Mouse (Mus musculus) stomach, embryonic 16.5 days (tissue): ENCODE measurements around the gene Adarb2. TPM values are rescaled to one million over a fixed set of nuclear protein-coding genes. Genes with fewer than 3 reads are reported as not detected.

ENCODE experiments used
- ATAC-seq: fragments of 200-750 bp; cut with Nextera tagmentation; 2 replicates; pipeline ENCODE4 v1.8.0; 2017; ENCODE audit warnings: moderate number of reproducible peaks, moderate TSS enrichment; ENCODE audit not compliant: insufficient read depth, low FRiP score
- H3K27ac ChIP-seq: fragments of 300-500 bp; sonication (generic); 2 replicates; pipeline ENCODE4 v1.5.1; 2014; ENCODE audit warnings: low read length
- H3K27me3 ChIP-seq: fragments of 300-500 bp; sonication (generic); 2 replicates; pipeline ENCODE4 v1.6.1; 2014; ENCODE audit warnings: low read length, control low read depth, mixed read lengths; ENCODE audit not compliant: control insufficient read depth, insufficient read depth
- H3K36me3 ChIP-seq: fragments of 300-500 bp; sonication (generic); 2 replicates; pipeline ENCODE4 v1.6.1; 2014; ENCODE audit warnings: low read length; ENCODE audit not compliant: control insufficient read depth, insufficient read depth
- H3K4me1 ChIP-seq: fragments of 300-500 bp; sonication (generic); 2 replicates; pipeline ENCODE4 v1.6.1; 2014; ENCODE audit warnings: low read length, control low read depth, mixed read lengths; ENCODE audit not compliant: control insufficient read depth, insufficient read depth
- H3K4me2 ChIP-seq: fragments of 300-500 bp; sonication (generic); 2 replicates; pipeline ENCODE4 v1.6.1; 2014; ENCODE audit warnings: low read depth, low read length, mixed read lengths
- H3K4me3 ChIP-seq: fragments of 300-500 bp; sonication (generic); replicated peaks from 2 replicates; pipeline ENCODE4 v1.5.1; 2014; ENCODE audit warnings: mild to moderate bottlenecking, low read length
- H3K9ac ChIP-seq: fragments of 300-500 bp; sonication (generic); 2 replicates; pipeline ENCODE4 v1.6.1; 2014; ENCODE audit warnings: low read length
- H3K9me3 ChIP-seq: fragments of 300-500 bp; sonication (generic); replicated peaks from 2 replicates; pipeline ENCODE4 v1.6.1; 2016; ENCODE audit warnings: low read length, control low read depth; ENCODE audit not compliant: control insufficient read depth
- WGBS: fragments of 180-500 bp; shearing (Covaris S2); extraction: QIAGEN DNeasy Blood & Tissue Kit; methylation state at CpG from one replicate; pipeline ENCODE4 v1.1.7; 2014; 5-methylcytosine and 5-hydroxymethylcytosine counted together
- polyA plus RNA-seq: library from polyadenylated mRNA; unstranded; fragments of >200 nt; fragmentation: Nextera tagmentation; extraction: Ambion mirVana; gene quantifications from 2 replicates; pipeline ENCODE4 v1.2.1, GENCODE M21; 2015

Gene Adarb2
- polyA plus RNA-seq, 1 experiment from 2014 or later, result 0.58 TPM

DNA sequence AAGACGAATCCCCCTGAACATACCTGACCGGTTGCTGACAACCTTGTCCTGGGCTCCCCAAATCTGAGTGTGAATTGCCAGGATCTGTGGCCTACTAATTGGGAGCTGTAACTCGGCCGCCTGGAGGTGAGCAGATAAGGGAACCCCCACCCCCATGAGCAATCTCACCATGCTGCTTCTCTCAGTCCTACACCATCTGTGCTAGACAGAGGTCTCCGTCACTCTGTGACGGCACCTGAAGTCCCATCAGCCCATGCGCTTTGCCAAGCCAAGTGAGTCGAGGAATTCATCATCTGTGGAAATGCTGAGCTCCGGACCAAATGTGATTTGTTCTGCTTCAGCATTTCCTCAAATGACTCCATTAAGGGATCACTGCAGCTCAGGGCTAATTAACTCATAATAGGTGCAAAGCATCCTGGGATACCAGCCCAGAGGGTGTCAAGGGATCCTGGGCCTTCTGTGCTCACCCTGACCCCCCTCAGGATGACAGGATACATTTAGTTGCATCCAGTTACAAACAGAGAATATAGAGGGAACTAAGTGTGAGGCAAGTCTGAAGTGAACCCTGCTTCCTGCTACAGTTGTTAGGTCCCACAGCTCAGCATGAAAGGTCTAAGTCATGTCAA lies 462.1 kb downstream of the Adarb2 start:
- Histone ChIP-seq H3K4me1 (no peaks in the 10 kb centered on the region), H3K4me3 (no peak overlapping the region), H3K27ac (no peak overlapping the region), H3K4me2 (no peak overlapping the region), H3K9me3 (no peaks in the 10 kb centered on the region), H3K27me3 (no peaks in the 10 kb centered on the region), H3K36me3 (no peaks in the 10 kb centered on the region), H3K9ac (no peak overlapping the region)
- ATAC-seq, result no peak
- 92% methylated on average over 9 of the region's 9 CpGs for WGBS

DNA sequence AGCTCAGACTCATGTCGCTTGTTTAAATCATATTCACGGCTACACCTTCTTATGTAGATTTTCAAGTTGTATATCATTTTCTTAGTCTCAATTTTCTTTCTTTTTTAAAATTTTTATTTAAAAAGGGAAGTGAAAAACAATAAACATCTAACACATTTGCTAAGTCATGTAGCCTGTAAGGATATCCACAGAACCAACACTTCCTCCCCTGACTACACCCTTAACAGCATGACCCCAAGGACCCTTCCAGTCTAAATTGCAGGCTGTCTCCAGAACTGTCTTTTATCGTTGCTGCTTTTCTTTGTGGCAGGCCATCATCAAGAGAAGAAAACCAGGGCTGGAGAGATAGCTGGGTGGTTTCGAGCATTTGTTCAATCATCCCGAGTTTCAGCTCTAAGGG lies 474.5 kb downstream of the Adarb2 start:
- 64% methylated on average over 5 of the region's 5 CpGs for WGBS
- Histone ChIP-seq H3K9me3 (no peaks in the 10 kb centered on the region), H3K4me1 (no peaks in the 10 kb centered on the region), H3K9ac (no peak overlapping the region), H3K27ac (no peak overlapping the region), H3K4me2 (no peak overlapping the region), H3K4me3 (no peak overlapping the region), H3K27me3 (no peaks in the 10 kb centered on the region), H3K36me3 (no peaks in the 10 kb centered on the region)
- no peak for ATAC-seq

DNA sequence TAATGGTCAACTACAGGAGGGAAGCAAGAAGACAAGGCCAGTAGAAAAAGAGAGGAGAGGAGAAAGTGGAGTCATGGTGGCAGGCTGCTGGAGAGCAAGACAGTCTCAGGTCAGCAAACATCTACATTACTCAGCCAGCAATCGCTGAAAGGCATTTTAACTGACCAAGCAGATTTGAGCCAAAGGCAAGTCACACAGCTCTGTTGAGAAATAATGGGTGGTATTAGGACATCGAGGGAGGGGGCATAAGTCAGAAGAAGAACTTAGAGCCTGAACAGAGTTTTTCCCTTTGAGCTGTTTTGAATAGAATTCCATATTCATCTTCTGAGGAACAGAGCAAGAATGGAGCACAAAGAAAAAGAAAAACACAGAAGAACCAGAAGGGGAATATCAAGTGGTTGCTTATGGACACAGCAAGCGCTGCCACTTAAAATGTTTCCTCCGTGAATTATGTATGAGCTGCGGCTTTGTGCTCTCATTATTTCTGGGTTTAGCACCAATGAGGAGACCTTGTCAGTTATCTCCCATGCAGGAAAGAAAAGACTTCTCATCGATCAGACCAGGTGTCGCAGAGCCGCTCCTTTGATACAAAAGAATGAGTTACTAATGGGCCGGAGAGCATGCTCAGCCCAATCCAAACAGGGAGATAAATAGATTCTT lies 477.9 kb downstream of the Adarb2 start:
- no peak overlapping the region for H3K27ac ChIP-seq
- no peaks in the 10 kb centered on the region for H3K9me3 ChIP-seq
- H3K4me2 ChIP-seq, result no peak overlapping the region
- no peaks in the 10 kb centered on the region for H3K36me3 ChIP-seq
- 78% methylated on average over 9 of the region's 9 CpGs for WGBS
- H3K9ac ChIP-seq, result no peak overlapping the region
- no peaks in the 10 kb centered on the region for H3K4me1 ChIP-seq
- H3K27me3 ChIP-seq, result no peaks in the 10 kb centered on the region
- ATAC-seq, result no peak
- no peak overlapping the region for H3K4me3 ChIP-seq

DNA sequence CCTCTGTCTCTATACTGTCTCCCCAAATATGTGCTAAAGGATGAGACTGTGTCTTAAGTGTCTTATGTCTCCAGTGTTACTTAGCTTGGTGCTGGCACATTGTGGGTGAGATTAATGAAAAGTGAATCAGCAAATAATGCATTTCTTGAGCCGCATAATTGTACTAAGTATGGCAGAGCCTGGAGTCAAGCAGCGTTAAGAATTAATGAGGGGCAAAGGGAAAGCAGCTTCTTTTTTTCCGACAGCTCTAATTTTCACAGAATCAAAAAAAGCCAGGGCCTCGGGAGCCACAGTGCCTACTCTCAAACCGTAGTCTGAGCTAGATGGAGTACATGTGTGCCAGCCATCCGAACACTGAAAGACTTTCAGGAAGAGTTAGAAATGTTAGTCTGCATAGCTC lies 488.8 kb downstream of the Adarb2 start:
- no peak overlapping the region for H3K4me2 ChIP-seq
- H3K4me1 ChIP-seq, result no peaks in the 10 kb centered on the region
- no peaks in the 10 kb centered on the region for H3K36me3 ChIP-seq
- H3K4me3 ChIP-seq, result no peak overlapping the region
- H3K27ac ChIP-seq, result no peak overlapping the region
- no peaks in the 10 kb centered on the region for H3K27me3 ChIP-seq
- no peaks in the 10 kb centered on the region for H3K9me3 ChIP-seq
- WGBS, result 77% methylated on average over 6 of the region's 6 CpGs
- H3K9ac ChIP-seq, result no peak overlapping the region
- ATAC-seq, result no peak

DNA sequence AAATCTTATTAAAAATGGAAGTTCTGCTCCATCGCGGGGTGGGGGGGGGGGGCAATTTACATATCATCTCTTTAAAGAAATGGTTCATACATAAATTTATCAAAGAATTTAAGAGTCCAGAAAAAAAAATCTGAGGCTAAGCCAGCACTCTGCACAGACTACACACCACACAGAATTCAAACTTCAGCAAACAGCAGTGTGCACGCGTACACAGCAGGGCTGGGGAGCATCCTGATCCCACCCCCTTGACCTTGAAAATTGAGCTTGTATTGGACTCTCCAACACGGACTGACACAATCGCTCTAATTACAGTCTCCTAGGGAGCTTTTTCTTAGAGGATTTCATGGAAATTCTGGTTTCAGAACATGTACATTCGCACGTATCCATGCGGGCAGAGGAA lies 490.1 kb downstream of the Adarb2 start:
- H3K27ac ChIP-seq, result no peak overlapping the region
- no peaks in the 10 kb centered on the region for H3K4me1 ChIP-seq
- no peaks in the 10 kb centered on the region for H3K27me3 ChIP-seq
- H3K36me3 ChIP-seq, result no peaks in the 10 kb centered on the region
- ATAC-seq, result no peak
- 78% methylated on average over 9 of the region's 9 CpGs for WGBS
- no peaks in the 10 kb centered on the region for H3K9me3 ChIP-seq
- H3K9ac ChIP-seq, result no peak overlapping the region
- no peak overlapping the region for H3K4me3 ChIP-seq
- H3K4me2 ChIP-seq, result no peak overlapping the region

DNA sequence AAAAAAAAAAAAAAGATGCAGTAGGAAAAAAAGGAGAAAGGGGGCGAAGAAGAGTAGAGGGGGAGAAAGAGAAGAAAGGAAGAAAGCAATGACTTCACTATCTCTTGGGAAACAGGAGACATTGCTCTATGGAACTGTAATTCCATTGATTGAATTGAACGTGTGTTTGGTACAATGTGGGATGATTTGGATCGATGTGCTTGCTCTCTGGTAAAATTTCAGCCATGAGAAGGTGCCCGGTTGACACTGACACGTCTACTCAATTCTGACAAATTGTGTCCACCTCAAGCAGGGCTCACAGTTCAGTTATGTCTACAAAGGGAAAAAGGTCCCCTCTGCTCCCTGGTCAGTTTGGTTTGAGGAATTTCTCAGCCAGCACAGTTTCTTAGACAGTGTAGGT lies 495.8 kb downstream of the Adarb2 start:
- no peak for ATAC-seq
- Histone ChIP-seq H3K4me1 (no peaks in the 10 kb centered on the region), H3K4me2 (no peak overlapping the region), H3K9me3 (no peaks in the 10 kb centered on the region), H3K4me3 (no peak overlapping the region), H3K9ac (no peak overlapping the region), H3K27ac (no peak overlapping the region), H3K27me3 (no peaks in the 10 kb centered on the region), H3K36me3 (no peaks in the 10 kb centered on the region)
- 83% methylated on average over 5 of the region's 5 CpGs for WGBS

DNA sequence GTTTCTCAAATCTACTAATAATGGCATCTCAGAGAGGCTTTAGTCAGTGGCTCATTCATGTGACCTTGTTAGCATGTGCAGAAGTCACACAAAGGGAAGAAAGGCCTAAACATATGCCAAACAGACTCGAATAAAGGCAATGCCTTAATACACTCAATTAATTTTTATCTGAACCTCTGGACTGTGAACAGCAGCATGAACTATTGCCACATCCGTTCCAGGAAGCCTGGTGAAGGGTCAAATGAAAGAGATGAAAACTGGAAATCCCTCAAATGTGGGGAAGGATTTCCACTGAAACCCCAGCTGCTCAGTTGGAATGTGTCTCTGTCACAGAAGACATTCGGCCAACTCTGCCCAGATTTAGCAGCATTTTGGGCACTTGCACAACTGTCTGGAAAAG lies 497.2 kb downstream of the Adarb2 start:
- 63% methylated on average over 3 of the region's 3 CpGs for WGBS
- ATAC-seq, result no peak
- Histone ChIP-seq H3K4me1 (no peaks in the 10 kb centered on the region), H3K4me3 (no peak overlapping the region), H3K4me2 (no peak overlapping the region), H3K9me3 (no peaks in the 10 kb centered on the region), H3K27me3 (no peaks in the 10 kb centered on the region), H3K9ac (no peak overlapping the region), H3K27ac (no peak overlapping the region), H3K36me3 (no peaks in the 10 kb centered on the region)

DNA sequence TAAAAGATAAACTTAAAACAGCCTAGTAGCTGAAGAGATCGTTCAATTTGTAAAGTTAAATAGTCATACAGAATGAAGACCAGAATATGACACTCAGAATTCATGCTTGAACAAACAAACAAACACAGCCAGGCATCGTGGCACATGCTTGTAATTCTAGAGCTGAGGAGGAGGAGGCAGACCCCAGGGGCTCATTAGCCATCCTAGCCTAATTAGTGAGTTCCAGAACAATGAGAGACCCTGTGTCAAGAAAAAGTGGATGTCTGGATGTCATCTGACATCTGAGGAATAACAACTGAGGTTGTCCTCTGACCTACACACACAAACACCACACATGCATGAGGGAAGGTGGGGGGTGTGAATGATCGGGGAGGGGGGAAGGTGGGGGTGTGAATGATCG lies 498.3 kb downstream of the Adarb2 start:
- no peaks in the 10 kb centered on the region for H3K27me3 ChIP-seq
- 56% methylated on average over 4 of the region's 4 CpGs for WGBS

DNA sequence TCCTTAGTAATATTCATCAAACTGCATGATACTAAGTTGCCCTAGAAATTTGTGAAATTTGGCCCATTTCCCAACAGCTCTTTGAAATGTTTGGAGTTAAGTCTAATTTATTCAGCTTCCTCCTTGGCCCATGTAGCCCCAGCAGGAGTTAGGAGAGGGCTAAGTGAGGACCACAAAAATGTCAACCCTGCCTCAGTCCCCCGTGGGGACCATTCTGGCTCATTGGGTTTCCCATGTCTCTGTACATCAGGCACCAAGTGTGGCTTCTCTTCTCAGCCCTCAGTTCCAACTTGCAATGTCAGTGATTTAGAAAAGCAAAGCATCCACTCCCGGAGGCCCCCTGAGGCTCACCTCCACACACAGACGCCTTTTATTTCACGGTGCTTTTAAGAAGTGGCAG lies 502.6 kb downstream of the Adarb2 start:
- no peak overlapping the region for H3K4me2 ChIP-seq
- no peak overlapping the region for H3K4me3 ChIP-seq
- H3K27ac ChIP-seq, result no peak overlapping the region
- H3K36me3 ChIP-seq, result no peaks in the 10 kb centered on the region
- H3K27me3 ChIP-seq, result no peaks in the 10 kb centered on the region
- no peaks in the 10 kb centered on the region for H3K4me1 ChIP-seq
- no peak overlapping the region for H3K9ac ChIP-seq
- 49% methylated on average over 4 of the region's 4 CpGs for WGBS
- ATAC-seq, result no peak
- no peaks in the 10 kb centered on the region for H3K9me3 ChIP-seq

More for the DNA sequence above, 498.3 kb downstream of the Adarb2 start:
- ATAC-seq, result no peak
- no peak overlapping the region for H3K9ac ChIP-seq
- H3K4me1 ChIP-seq, result no peaks in the 10 kb centered on the region
- H3K36me3 ChIP-seq, result no peaks in the 10 kb centered on the region
- H3K4me2 ChIP-seq, result no peak overlapping the region
- no peaks in the 10 kb centered on the region for H3K9me3 ChIP-seq
- H3K27ac ChIP-seq, result no peak overlapping the region
- H3K4me3 ChIP-seq, result no peak overlapping the region
